ENCODE assay signal across 18 mouse cellular contexts in the genomic region with DNA sequence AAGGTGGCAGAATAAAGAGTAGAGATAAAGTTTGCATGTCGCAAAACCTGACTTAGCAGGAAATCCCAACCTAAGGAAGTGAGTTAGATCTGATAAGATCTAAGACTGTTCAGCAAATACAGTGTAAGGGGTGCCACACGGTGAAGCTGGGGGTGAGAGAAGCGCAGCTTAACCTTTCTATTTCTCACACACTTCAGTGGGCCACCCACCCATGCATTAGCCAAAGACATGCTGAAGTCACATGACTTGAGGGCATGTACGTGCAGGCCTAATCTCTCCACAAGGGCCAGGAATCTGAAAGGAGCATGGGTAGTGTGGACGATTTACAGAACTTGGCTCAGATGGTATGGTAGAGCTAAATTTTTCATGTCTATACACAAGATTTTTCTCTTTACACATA. TPM values are rescaled to one million over a fixed set of nuclear protein-coding genes. Genes with fewer than 3 reads are reported as not detected.
A peak's percentile ranks its signal among the peaks of the same experiment; 100 is the strongest.
DNase-seq lines count a peak whose midpoint lies in the region; ATAC-seq and TF ChIP-seq lines count a peak whose summit lies in the region.
"Had no signal": no experiment of that assay in that cellular context is flagged by ENCODE, and none has a peak within 500 bp of the region (broad histone marks: within the 10 kb centered on the region; RNA-seq: fewer than 3 reads in every experiment).

No protein-coding gene starts in this region.

- ATAC-seq in CD4-positive, CD25-positive, alpha-beta regulatory T cell, adult 4 months = peak; percentile 10
- ATAC-seq in hematopoietic stem cell, adult 5-6 weeks (replicated peaks in 1 of 2; ENCODE audit: insufficient read depth in 1 of 2, low FRiP score in 2 of 2, low TSS enrichment in 1 of 2, low read depth in 1 of 2, poor library complexity in 2 of 2, severe bottlenecking in 2 of 2) = peak; percentile 34 to 42
- no peak for ATAC-seq in liver, embryonic 12.5 days
- ATAC-seq in monocyte, adult 5-6 weeks (replicated peaks; ENCODE audit: insufficient number of reproducible peaks, low FRiP score, low TSS enrichment, poor library complexity, severe bottlenecking) = no peak
- ATAC-seq: forebrain, embryonic 14.5 days; intestine, embryonic 16.5 days; midbrain, embryonic 16.5 days had no signal

- 4% methylated on average over 5 of the region's 5 CpGs for WGBS in thymus, adult 2 months
- 26% methylated on average over 5 of the region's 5 CpGs for WGBS in liver, embryonic 12.5 days (ENCODE audit: insufficient replicate concordance)

- no peaks in the 10 kb centered on the region for H3K36me3 ChIP-seq in thymus, adult 2 months (ENCODE audit: control insufficient read depth, insufficient read depth, low read length)
- no peaks in the 10 kb centered on the region for H3K36me3 ChIP-seq in liver, embryonic 12.5 days
- H3K36me3 ChIP-seq: embryonic facial prominence, embryonic 13.5 days; heart, embryonic 12.5 days; hindbrain, embryonic 15.5 days; liver, embryonic 15.5 days had no signal

- H3K4me1 ChIP-seq in thymus, adult 2 months (replicated peaks; ENCODE audit: control insufficient read depth, insufficient read depth, low read length) = peaks cover 9% of the 10 kb centered on the region
- H3K4me1 ChIP-seq in liver, embryonic 12.5 days = peaks cover 12% of the 10 kb centered on the region
- H3K4me1 ChIP-seq: embryonic facial prominence, embryonic 13.5 days; heart, embryonic 12.5 days; hindbrain, embryonic 15.5 days had no signal

- H3K9ac ChIP-seq in liver, embryonic 12.5 days = no peak overlapping the region
- H3K9ac ChIP-seq: embryonic facial prominence, embryonic 13.5 days; heart, embryonic 12.5 days; hindbrain, embryonic 15.5 days; liver, embryonic 15.5 days had no signal

- no peak overlapping the region for H3K27ac ChIP-seq in thymus, adult 2 months (ENCODE audit: control insufficient read depth, insufficient read depth, low read length)
- no peak overlapping the region for H3K27ac ChIP-seq in liver, embryonic 12.5 days
- H3K27ac ChIP-seq: embryonic facial prominence, embryonic 13.5 days; hindbrain, embryonic 15.5 days; liver, embryonic 15.5 days; macrophage had no signal

- H3K27me3 ChIP-seq in thymus, adult 2 months (ENCODE audit: control insufficient read depth, insufficient read depth, low read length) = no peaks in the 10 kb centered on the region
- H3K27me3 ChIP-seq in liver, embryonic 12.5 days (replicated peaks) = no peaks in the 10 kb centered on the region
- H3K27me3 ChIP-seq: embryonic facial prominence, embryonic 13.5 days; heart, embryonic 12.5 days; hindbrain, embryonic 15.5 days; liver, embryonic 15.5 days had no signal

- TF ChIP-seq POLR2A in thymus, adult 2 months (IDR thresholded peaks at IDR 0.05; ENCODE audit: control insufficient read depth, extremely low read depth, insufficient read depth, low read length, poor library complexity) = no peak

- no peak overlapping the region for H3K4me2 ChIP-seq in liver, embryonic 12.5 days
- H3K4me2 ChIP-seq: embryonic facial prominence, embryonic 13.5 days; heart, embryonic 12.5 days; hindbrain, embryonic 15.5 days; liver, embryonic 15.5 days had no signal

- DNase-seq in 416B (ENCODE audit: low read depth) = peak; percentile 77
- peak; percentile 27 for DNase-seq in thymus, adult 2 months
- no peak for DNase-seq in spleen, postnatal 14 days (ENCODE audit: low spot score in 2 of 2)
- DNase-seq in layer of hippocampus, postnatal 25 days (ENCODE audit: extremely low spot score in 1 of 2, low spot score in 1 of 2) = no peak
- DNase-seq: cerebellum, adult 9-10 months; heart, postnatal 14 days had no signal

- H3K9me3 ChIP-seq in liver, embryonic 12.5 days (replicated peaks) = no peaks in the 10 kb centered on the region
- H3K9me3 ChIP-seq: embryonic facial prominence, embryonic 13.5 days; heart, embryonic 12.5 days; hindbrain, embryonic 15.5 days; liver, embryonic 15.5 days had no signal

- H3K4me3 ChIP-seq in thymus, adult 2 months (ENCODE audit: control insufficient read depth, insufficient read depth, low read length) = no peak overlapping the region
- H3K4me3 ChIP-seq in liver, embryonic 12.5 days = no peak overlapping the region
- H3K4me3 ChIP-seq: embryonic facial prominence, embryonic 13.5 days; heart, embryonic 12.5 days; hindbrain, embryonic 15.5 days; liver, embryonic 15.5 days had no signal

- TF ChIP-seq CTCF in thymus, adult 2 months (IDR thresholded peaks at IDR 0.05; ENCODE audit: borderline replicate concordance, control insufficient read depth, extremely low read depth, insufficient read depth, low read length, poor library complexity) = no peak

RNA-seq across cellular contexts. Expression of a gene that starts 4.3 kb away (rescaled TPM):
- 10 to 100 TPM; 18.4 to 30.8 TPM for polyA plus RNA-seq in CD4-positive, CD25-positive, alpha-beta regulatory T cell, adult 4 months (2017; shearing (Covaris generic))
- 89.2 and 104 TPM in 2 replicates for total RNA-seq in hematopoietic stem cell, adult 5-6 weeks (2017)
- polyA plus RNA-seq in thymus, adult 2 months (2012; rRNA removed) = 29.7 and 35.5 TPM in 2 replicates
- 63.9 and 67.6 TPM in 2 replicates for polyA plus RNA-seq in liver, embryonic 12.5 days (2016; fragmentation: Nextera tagmentation; extraction: Ambion mirVana)
- total RNA-seq in monocyte, adult 5-6 weeks (2017) = 133 to 147 TPM (median 143 TPM) in 3 replicates
- total RNA-seq in layer of hippocampus, postnatal 25 days (2021) = 10 to 100 TPM; 34.0 to 34.6 TPM

Comparison
In these comparisons a context has a peak if more than half of its experiments do, and no peak if none do; other contexts are left out.
1. DNase-seq: peak in 416B (single experiment) and thymus, adult 2 months (single experiment); none in spleen, postnatal 14 days (0 of 2) and layer of hippocampus, postnatal 25 days (0 of 2).
2. ATAC-seq: peak in CD4-positive, CD25-positive, alpha-beta regulatory T cell, adult 4 months (single experiment) and hematopoietic stem cell, adult 5-6 weeks (2 of 2); none in liver, embryonic 12.5 days (single experiment) and monocyte, adult 5-6 weeks (single experiment).